Mouse (Mus musculus): Measurements from ENCODE around the gene Rnd2. TPM values are rescaled to one million over a fixed set of nuclear protein-coding genes. Genes with fewer than 3 reads are reported as not detected.
"Not testable (repeated sequence)": the region's sequence is repeated elsewhere in the genome, so short reads cannot be mapped to it uniquely, and the experiment has no call there.

The Rnd2 gene
- total and polyA plus RNA-seq, 3 experiments, result 1.4 to 4.5 (median 2.8) TPM

- Histone ChIP-seq H3K27ac (ENCODE audit: insufficient read depth, low read depth) (no peak overlapping the region), H3K79me2 (replicated peaks; ENCODE audit: control insufficient read depth, extremely low read depth, insufficient read depth, poor library complexity, severe bottlenecking) (no peaks in the 10 kb centered on the region), H3K9me3 (replicated peaks; ENCODE audit: low read length) (no peaks in the 10 kb centered on the region), H3K27me3 (replicated peaks) (peaks cover 27% of the 10 kb centered on the region), H3K36me3 (replicated peaks in 1 of 2; ENCODE audit: control insufficient read depth in 1 of 2, insufficient read depth in 1 of 2, low read length in 1 of 2) (no peaks in the 10 kb centered on the region), H3K4me2 (ENCODE audit: insufficient read depth, low read depth, poor library complexity, severe bottlenecking) (no peak overlapping the region), H3K4me1 (ENCODE audit: control insufficient read depth in 1 of 2, insufficient read depth in 2 of 2) (peaks cover 6 to 39% of the 10 kb centered on the region in 2 experiments), H3K4me3 (replicated peaks in 1 of 3; ENCODE audit: low read depth in 2 of 3, low read length in 2 of 3, poor library complexity in 1 of 3) (no peak overlapping the region), H3K9ac (ENCODE audit: insufficient read depth, low read depth) (no peak overlapping the region)
- dilution Hi-C loops (cut with MboI; ENCODE audit: extremely low pct_ligation_motif_present, extremely low pct_unique_long_range_greater_than_20kb, low sequenced_read_pairs), result no loop called here
- in situ Hi-C loops (cut with MboI; ENCODE audit: low pct_ligation_motif_present, low pct_unique_long_range_greater_than_20kb, low sequenced_read_pairs), result no loop called here
- no peak for DNase-seq (ENCODE audit: extremely low read depth)
- TF ChIP-seq SIN3A (IDR thresholded peaks at IDR 0.05; ENCODE audit: low read length) (no peak), ZC3H11A (IDR thresholded peaks at IDR 0.05; ENCODE audit: low read depth, low read length) (no peak), JUN (IDR thresholded peaks at IDR 0.05; ENCODE audit: insufficient read depth, low read depth, low read length) (no peak), E2F4 (IDR thresholded peaks at IDR 0.05; ENCODE audit: insufficient replicate concordance, low read depth, low read length) (no peak), ZNF384 (IDR thresholded peaks at IDR 0.05; ENCODE audit: low read depth, low read length) (no peak), UBTF (IDR thresholded peaks at IDR 0.05; ENCODE audit: low read depth, low read length) (no peak), MEF2A (IDR thresholded peaks at IDR 0.05; ENCODE audit: borderline replicate concordance, low read depth, low read length) (no peak), SMC3 (IDR thresholded peaks at IDR 0.05; ENCODE audit: low read depth, low read length) (no peak), IRF4 (IDR thresholded peaks at IDR 0.05; ENCODE audit: low read depth, low read length) (no peak), CHD2 (IDR thresholded peaks at IDR 0.05; ENCODE audit: low read length) (no peak)
Measured at GRCm38 (mm10) chr11:101471926-101472325, 7.1 kb downstream of the Rnd2 start.

- in situ Hi-C loops (cut with MboI; ENCODE audit: low pct_ligation_motif_present, low pct_unique_long_range_greater_than_20kb, low sequenced_read_pairs) (no loop called here), dilution Hi-C loops (cut with MboI; ENCODE audit: extremely low pct_ligation_motif_present, extremely low pct_unique_long_range_greater_than_20kb, low sequenced_read_pairs) (no loop called here)
- no peak overlapping the region for H3K27ac ChIP-seq (ENCODE audit: insufficient read depth, low read depth)
- H3K79me2 ChIP-seq (replicated peaks; ENCODE audit: control insufficient read depth, extremely low read depth, insufficient read depth, poor library complexity, severe bottlenecking), result no peaks in the 10 kb centered on the region
- peaks cover 23% of the 10 kb centered on the region for H3K27me3 ChIP-seq (replicated peaks)
- no peak overlapping the region for H3K4me2 ChIP-seq (ENCODE audit: insufficient read depth, low read depth, poor library complexity, severe bottlenecking)
- no peak overlapping the region for H3K4me3 ChIP-seq (replicated peaks in 1 of 3; ENCODE audit: low read depth in 2 of 3, low read length in 2 of 3, poor library complexity in 1 of 3)
- TF ChIP-seq HCFC1 (IDR thresholded peaks at IDR 0.05; ENCODE audit: low read depth, low read length), result no peak
- TF ChIP-seq SMC3 (IDR thresholded peaks at IDR 0.05; ENCODE audit: low read depth, low read length), result no peak
- TF ChIP-seq ETS1 (conservative IDR thresholded peaks at IDR 0.05; ENCODE audit: low read depth, low read length), result no peak
- TF ChIP-seq TBP (conservative IDR thresholded peaks at IDR 0.05; ENCODE audit: low read depth, low read length), result no peak
- no peak for TF ChIP-seq ELF1 (IDR thresholded peaks at IDR 0.05; ENCODE audit: low read depth, low read length)
- peaks cover 6 to 35% of the 10 kb centered on the region in 2 experiments for H3K4me1 ChIP-seq (ENCODE audit: control insufficient read depth in 1 of 2, insufficient read depth in 2 of 2)
- no peaks in the 10 kb centered on the region for H3K9me3 ChIP-seq (replicated peaks; ENCODE audit: low read length)
- no peak for DNase-seq (ENCODE audit: extremely low read depth)
- H3K36me3 ChIP-seq (replicated peaks in 1 of 2; ENCODE audit: control insufficient read depth in 1 of 2, insufficient read depth in 1 of 2, low read length in 1 of 2), result no peaks in the 10 kb centered on the region
- H3K9ac ChIP-seq (ENCODE audit: insufficient read depth, low read depth), result no peak overlapping the region
Measured at GRCm38 (mm10) chr11:101472336-101472735, 7.5 kb downstream of the Rnd2 start.

- H3K36me3 ChIP-seq (replicated peaks in 1 of 2; ENCODE audit: control insufficient read depth in 1 of 2, insufficient read depth in 1 of 2, low read length in 1 of 2); H3K9ac ChIP-seq (ENCODE audit: insufficient read depth, low read depth); H3K79me2 ChIP-seq (replicated peaks; ENCODE audit: control insufficient read depth, extremely low read depth, insufficient read depth, poor library complexity, severe bottlenecking); H3K27ac ChIP-seq (ENCODE audit: insufficient read depth, low read depth); H3K4me2 ChIP-seq (ENCODE audit: insufficient read depth, low read depth, poor library complexity, severe bottlenecking); H3K4me3 ChIP-seq (replicated peaks in 1 of 3; ENCODE audit: low read depth in 2 of 3, low read length in 2 of 3, poor library complexity in 1 of 3); dilution Hi-C loops (cut with MboI; ENCODE audit: extremely low pct_ligation_motif_present, extremely low pct_unique_long_range_greater_than_20kb, low sequenced_read_pairs); DNase-seq (ENCODE audit: extremely low read depth); in situ Hi-C loops (cut with MboI; ENCODE audit: low pct_ligation_motif_present, low pct_unique_long_range_greater_than_20kb, low sequenced_read_pairs); H3K9me3 ChIP-seq (replicated peaks; ENCODE audit: low read length): not testable (repeated sequence)
- TF ChIP-seq ZNF384 (IDR thresholded peaks at IDR 0.05; ENCODE audit: low read depth, low read length) (peak; percentile 88), EP300 (IDR thresholded peaks at IDR 0.05; ENCODE audit: low read length) (peak; percentile 47; the same call in 1 of the 2 replicates), IRF4 (IDR thresholded peaks at IDR 0.05; ENCODE audit: low read depth, low read length) (0 out of 2 replicates have a peak, but pooled peaks have one; percentile 46)
- H3K4me1 ChIP-seq (ENCODE audit: control insufficient read depth in 1 of 2, insufficient read depth in 2 of 2), result peaks cover 6 to 25% of the 10 kb centered on the region in 2 experiments
- peaks cover 14% of the 10 kb centered on the region for H3K27me3 ChIP-seq (replicated peaks)
Measured at GRCm38 (mm10) chr11:101473686-101474085, 8.9 kb downstream of the Rnd2 start.
